Mouse (Mus musculus) hindbrain, embryonic 11.5 days (tissue): ENCODE data around the gene Cdk8. TPM values are rescaled to one million over a fixed set of nuclear protein-coding genes. Genes with fewer than 3 reads are reported as not detected.
A peak's percentile ranks its signal among the peaks of the same experiment; 100 is the strongest.

Experiments
- ATAC-seq: fragments of 200-750 bp; cut with Nextera tagmentation; 2 replicates; pipeline ENCODE4 v1.8.0; 2017; ENCODE audit warnings: mild to moderate bottlenecking, moderate TSS enrichment, moderate library complexity; ENCODE audit not compliant: low FRiP score
- DNase-seq: peaks from one replicate; pipeline ENCODE4 v3.0.0-alpha.2; 2015; ENCODE audit warnings: low spot score
- H3K27ac ChIP-seq: fragments of 300-500 bp; sonication (generic); 2 replicates; pipeline ENCODE4 v1.5.1; 2014; ENCODE audit warnings: mild to moderate bottlenecking, low read depth, low read length
- H3K27me3 ChIP-seq: fragments of 300-500 bp; sonication (generic); 2 replicates; pipeline ENCODE4 v1.6.1; 2014; ENCODE audit warnings: mild to moderate bottlenecking, low read length, moderate library complexity, mixed read lengths; ENCODE audit not compliant: control insufficient read depth, insufficient read depth
- H3K36me3 ChIP-seq: fragments of 300-500 bp; sonication (generic); 2 replicates; pipeline ENCODE4 v1.6.1; 2014; ENCODE audit warnings: mild to moderate bottlenecking, low read length, moderate library complexity, mixed read lengths; ENCODE audit not compliant: control insufficient read depth, insufficient read depth
- H3K4me1 ChIP-seq: fragments of 300-500 bp; sonication (generic); replicated peaks from 2 replicates; pipeline ENCODE4 v1.6.1; 2014; ENCODE audit warnings: low read length, mixed read lengths; ENCODE audit not compliant: control insufficient read depth, insufficient read depth
- H3K4me2 ChIP-seq: fragments of 300-500 bp; sonication (generic); replicated peaks from 2 replicates; pipeline ENCODE4 v1.6.1; 2014; ENCODE audit warnings: mild to moderate bottlenecking, low read depth, low read length
- H3K4me3 ChIP-seq: fragments of 300-500 bp; sonication (generic); 2 replicates; pipeline ENCODE4 v1.5.1; 2014; ENCODE audit warnings: low read depth, low read length
- H3K9ac ChIP-seq: fragments of 300-500 bp; sonication (generic); 2 replicates; pipeline ENCODE4 v1.6.1; 2014; ENCODE audit warnings: low read depth, low read length
- H3K9me3 ChIP-seq: fragments of 300-500 bp; sonication (generic); 2 replicates; pipeline ENCODE4 v1.6.1; 2016; ENCODE audit warnings: low read length; ENCODE audit not compliant: control insufficient read depth
- WGBS: fragments of 180-500 bp; shearing (Covaris S2); extraction: QIAGEN DNeasy Blood & Tissue Kit; methylation state at CpG from one replicate; pipeline ENCODE4 v1.1.7; 2014; 5-methylcytosine and 5-hydroxymethylcytosine counted together
- polyA plus RNA-seq: library from polyadenylated mRNA; unstranded; fragments of >200 nt; fragmentation: Nextera tagmentation; extraction: Ambion mirVana; gene quantifications from 2 replicates; pipeline ENCODE4 v1.2.1, GENCODE M21; 2014

Gene Cdk8
- polyA plus RNA-seq, 1 experiment from 2014 or later: 40.5 TPM

DNA sequence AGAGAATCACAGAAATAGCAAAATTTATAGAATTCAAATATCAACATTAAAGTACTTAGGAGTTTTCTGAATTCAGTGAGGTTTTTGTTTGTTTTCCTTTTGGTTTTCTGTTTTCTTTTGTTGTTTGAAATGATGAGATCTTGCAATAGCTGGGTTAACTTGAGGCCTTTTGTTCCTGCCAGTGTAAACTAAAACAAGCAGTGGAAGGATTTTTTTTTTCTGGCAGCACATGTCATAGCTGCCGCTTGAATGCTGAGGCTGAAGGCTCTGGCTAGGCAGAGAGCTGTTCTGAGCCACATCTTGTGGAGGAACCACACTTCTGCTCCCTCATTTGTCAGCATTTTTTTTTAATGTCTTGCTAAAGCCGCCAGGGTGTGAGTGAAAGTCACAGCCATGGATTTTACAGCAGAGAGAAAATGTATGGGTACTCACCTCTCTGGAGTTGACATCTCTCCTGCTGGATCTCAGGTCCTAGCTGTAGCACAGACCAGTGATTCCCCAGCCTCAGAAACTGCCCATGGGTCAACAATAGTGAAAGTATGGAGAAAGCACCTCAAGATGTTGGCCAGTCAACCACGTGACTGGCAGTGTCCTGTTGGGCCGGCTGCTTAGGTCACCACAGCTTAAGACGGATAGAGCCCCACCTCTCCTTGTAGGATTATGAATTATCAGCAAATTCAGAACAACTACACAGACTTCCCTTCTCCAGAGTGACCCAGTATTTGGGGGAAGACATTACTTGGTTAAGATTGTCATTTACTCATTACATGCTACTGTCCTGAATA, 62.1 kb downstream of the Cdk8 start:
- no peak overlapping the region for H3K4me3 ChIP-seq
- WGBS: 90% methylated on average over 5 of the region's 5 CpGs
- ATAC-seq: no peak

DNA sequence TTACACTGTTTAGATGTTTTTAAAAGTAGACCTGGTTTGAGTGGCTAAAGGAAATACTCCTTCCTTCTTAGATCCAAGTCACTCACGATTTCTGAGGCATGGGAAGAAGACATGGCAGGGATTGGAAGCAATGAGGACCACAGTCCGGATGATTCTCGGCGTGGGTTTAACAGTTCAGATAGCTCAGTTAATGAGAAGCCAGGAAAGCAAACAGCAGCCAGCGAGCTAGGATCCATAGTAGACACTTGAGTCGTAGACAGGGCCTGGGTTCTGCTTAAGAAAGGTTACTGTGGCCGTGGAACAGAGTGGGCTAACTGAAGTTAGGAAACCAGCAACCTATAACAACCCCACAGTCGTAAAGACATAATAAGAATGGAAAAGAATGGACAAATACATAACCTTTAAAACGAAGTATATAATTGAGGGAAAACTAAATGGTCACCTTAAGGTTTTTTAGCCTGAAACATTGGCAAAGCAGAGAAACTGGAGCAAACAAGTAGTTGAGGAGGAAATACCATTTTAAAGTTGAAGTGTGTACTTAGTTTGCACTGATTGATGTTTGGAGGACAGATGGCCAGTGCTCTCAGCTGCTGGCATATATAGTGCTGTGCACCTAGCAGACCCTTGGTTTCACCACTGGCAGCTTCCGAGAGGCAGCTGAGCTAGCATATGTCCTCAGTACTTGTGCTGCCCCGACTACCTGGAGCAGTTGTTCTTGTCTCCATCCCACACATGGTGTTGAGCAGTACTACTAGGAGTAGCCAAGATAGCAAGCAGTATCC, 63.1 kb downstream of the Cdk8 start:
- no peak overlapping the region for H3K4me2 ChIP-seq
- H3K27ac ChIP-seq: no peak overlapping the region
- H3K9ac ChIP-seq: no peak overlapping the region
- 94% methylated on average over 11 of the region's 11 CpGs for WGBS
- H3K4me3 ChIP-seq: no peak overlapping the region
- no peaks in the 10 kb centered on the region for H3K9me3 ChIP-seq
- DNase-seq: no peak
- H3K36me3 ChIP-seq: 0 out of 2 replicates have a peak, but pooled peaks cover 3% of the 10 kb centered on the region
- H3K27me3 ChIP-seq: no peaks in the 10 kb centered on the region
- ATAC-seq: no peak
- H3K4me1 ChIP-seq: no peaks in the 10 kb centered on the region

More for the DNA sequence above, 62.1 kb downstream of the Cdk8 start:
- Histone ChIP-seq H3K4me1 (no peaks in the 10 kb centered on the region), H3K9ac (no peak overlapping the region), H3K27ac (no peak overlapping the region), H3K9me3 (no peaks in the 10 kb centered on the region), H3K4me2 (no peak overlapping the region), H3K27me3 (no peaks in the 10 kb centered on the region), H3K36me3 (0 out of 2 replicates have a peak, but pooled peaks cover 3% of the 10 kb centered on the region)
- DNase-seq: no peak

DNA sequence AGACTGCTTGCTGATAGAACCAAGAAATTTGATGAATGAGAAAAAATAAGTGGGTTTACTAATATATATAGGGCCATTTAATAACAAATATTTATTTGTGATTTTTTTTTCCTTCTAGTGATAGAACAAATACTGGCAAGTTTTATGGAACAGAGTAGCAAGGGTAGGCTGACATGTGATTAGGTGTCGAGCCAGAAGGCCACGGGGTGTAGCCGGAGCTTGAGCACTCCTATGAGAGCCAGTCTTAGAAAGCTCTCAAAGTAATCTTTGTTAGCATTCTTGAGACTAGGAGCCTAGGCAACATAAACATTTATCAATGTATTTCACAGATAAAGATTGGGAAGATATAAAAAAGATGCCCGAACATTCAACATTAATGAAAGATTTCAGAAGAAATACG, 63.8 kb downstream of the Cdk8 start:
- H3K9me3 ChIP-seq: no peaks in the 10 kb centered on the region
- H3K4me3 ChIP-seq: no peak overlapping the region
- no peaks in the 10 kb centered on the region for H3K4me1 ChIP-seq
- ATAC-seq (no peak), DNase-seq (no peak)
- H3K4me2 ChIP-seq: no peak overlapping the region
- no peaks in the 10 kb centered on the region for H3K27me3 ChIP-seq
- H3K9ac ChIP-seq: no peak overlapping the region
- WGBS: 94% methylated on average over 5 of the region's 5 CpGs
- 0 out of 2 replicates have a peak, but pooled peaks cover 3% of the 10 kb centered on the region for H3K36me3 ChIP-seq
- no peak overlapping the region for H3K27ac ChIP-seq

DNA sequence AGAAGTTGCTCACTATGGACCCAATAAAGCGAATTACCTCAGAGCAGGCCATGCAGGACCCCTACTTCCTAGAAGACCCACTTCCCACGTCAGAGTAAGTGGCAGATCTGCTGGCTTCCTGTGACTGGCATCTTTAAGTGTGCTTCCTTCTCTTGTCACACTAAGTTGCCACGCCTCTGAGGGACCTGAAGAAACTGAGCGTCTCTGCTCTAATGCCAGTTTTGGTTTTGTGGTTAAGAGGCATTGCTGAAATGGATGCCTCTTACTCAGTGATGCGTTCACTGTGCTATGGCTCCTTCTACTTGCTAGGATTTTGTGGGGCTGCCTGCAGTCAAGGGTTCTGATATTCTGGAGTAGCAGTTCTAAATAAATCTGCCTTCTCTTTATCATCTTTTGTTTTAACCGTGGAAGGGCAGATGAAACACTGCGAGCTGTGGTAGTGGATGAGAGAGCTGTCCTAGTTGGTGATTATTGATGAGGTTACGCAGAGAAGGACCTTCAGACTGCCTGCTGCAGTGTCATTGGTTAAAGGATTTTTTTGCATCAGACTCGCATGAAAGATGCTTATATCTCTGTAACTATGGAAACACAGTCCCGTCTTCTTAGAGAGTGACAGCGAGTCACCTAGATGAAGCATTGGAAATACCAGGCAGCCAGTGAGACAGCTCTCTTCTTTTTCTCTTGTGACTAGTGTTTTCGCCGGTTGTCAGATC, 67.9 kb downstream of the Cdk8 start:
- WGBS: 93% methylated on average over 13 of the region's 13 CpGs
- Histone ChIP-seq H3K9ac (no peak overlapping the region), H3K4me3 (no peak overlapping the region), H3K36me3 (0 out of 2 replicates have a peak, but pooled peaks cover 3% of the 10 kb centered on the region), H3K4me1 (no peaks in the 10 kb centered on the region), H3K4me2 (no peak overlapping the region), H3K9me3 (no peaks in the 10 kb centered on the region), H3K27me3 (no peaks in the 10 kb centered on the region), H3K27ac (no peak overlapping the region)
- no peak for DNase-seq
- ATAC-seq: no peak

DNA sequence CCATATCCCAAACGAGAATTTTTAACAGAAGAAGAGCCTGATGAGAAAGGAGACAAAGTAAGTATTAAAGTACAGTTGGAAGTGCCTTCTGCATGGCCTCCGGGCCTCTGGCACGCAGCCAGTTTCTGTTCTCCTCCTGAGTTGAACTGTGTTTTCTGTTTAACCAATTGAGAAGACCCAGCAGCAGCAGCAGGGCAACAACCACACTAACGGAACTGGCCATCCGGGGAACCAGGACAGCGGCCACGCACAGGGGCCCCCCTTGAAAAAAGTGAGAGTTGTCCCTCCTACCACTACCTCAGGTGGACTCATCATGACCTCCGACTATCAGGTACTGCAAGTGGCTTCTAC, 68.5 kb downstream of the Cdk8 start:
- WGBS: 91% methylated on average over 8 of the region's 8 CpGs
- H3K4me1 ChIP-seq: no peaks in the 10 kb centered on the region
- no peak overlapping the region for H3K27ac ChIP-seq
- H3K27me3 ChIP-seq: no peaks in the 10 kb centered on the region
- no peak overlapping the region for H3K4me2 ChIP-seq
- H3K9me3 ChIP-seq: no peaks in the 10 kb centered on the region
- no peak overlapping the region for H3K4me3 ChIP-seq
- DNase-seq (no peak), ATAC-seq (no peak)
- no peak overlapping the region for H3K9ac ChIP-seq
- H3K36me3 ChIP-seq: 0 out of 2 replicates have a peak, but pooled peaks cover 3% of the 10 kb centered on the region

DNA sequence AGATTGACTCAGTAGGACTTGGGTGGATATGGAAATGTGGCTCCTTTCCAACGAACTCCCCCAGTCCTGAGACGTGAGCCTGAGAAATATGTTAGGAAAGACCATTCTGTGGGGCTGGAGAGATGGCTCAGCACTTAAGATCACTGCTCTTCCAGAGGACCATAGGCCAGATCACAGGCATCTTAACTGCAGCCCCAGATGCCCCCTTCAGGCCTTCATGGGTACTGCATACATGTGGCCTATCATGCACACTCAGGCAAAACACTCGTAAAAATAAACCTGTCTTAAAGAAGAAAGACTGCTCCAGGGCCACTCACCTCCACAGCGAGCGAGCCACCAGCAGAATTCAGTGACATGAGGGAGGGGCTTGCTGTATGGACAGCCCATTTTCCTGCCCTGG, 72.4 kb downstream of the Cdk8 start:
- no peaks in the 10 kb centered on the region for H3K27me3 ChIP-seq
- no peak overlapping the region for H3K4me2 ChIP-seq
- ATAC-seq: peak; percentile 36; the same call in 1 of the 2 replicates
- no peaks in the 10 kb centered on the region for H3K9me3 ChIP-seq
- no peak overlapping the region for H3K4me3 ChIP-seq
- WGBS: 90% methylated on average over 5 of the region's 5 CpGs
- H3K36me3 ChIP-seq: no peaks in the 10 kb centered on the region
- no peaks in the 10 kb centered on the region for H3K4me1 ChIP-seq
- H3K27ac ChIP-seq: no peak overlapping the region
- H3K9ac ChIP-seq: no peak overlapping the region
- DNase-seq: peak; percentile 67

DNA sequence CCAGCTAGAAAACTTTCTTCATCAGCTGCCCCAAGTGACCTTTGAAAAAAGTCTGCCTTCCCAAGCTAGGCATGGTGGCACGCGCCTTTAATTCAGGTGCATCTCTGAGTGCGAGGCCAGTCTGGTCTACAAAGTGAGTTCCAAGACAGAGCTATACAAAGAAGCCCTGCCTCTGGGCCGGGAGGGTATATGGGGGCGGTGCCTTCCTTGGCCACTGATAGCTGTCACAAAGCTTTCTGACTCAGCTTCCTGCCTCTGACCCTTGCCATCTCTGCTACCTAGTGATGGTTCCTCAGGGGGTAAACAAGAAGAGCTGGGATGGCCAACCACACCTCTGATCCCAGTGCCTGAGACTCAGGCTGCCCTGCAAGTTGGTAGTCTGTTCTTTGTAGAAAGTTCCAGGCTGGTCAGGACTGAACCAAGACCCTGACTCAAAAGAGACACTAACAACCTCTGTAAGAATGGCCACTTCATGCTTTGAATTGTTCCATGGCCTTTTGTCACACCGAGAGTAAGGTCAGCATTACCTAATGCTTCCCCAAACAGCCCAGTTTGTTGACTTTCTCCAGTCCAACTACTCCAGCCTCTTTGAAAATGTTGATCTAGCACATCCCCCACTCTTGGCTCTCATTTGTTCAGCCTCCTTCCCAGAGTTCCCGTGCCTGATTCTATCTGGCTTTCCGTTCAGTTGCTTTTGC, 76.2 kb downstream of the Cdk8 start:
- 85% methylated on average over 8 of the region's 8 CpGs for WGBS
- no peaks in the 10 kb centered on the region for H3K27me3 ChIP-seq

DNA sequence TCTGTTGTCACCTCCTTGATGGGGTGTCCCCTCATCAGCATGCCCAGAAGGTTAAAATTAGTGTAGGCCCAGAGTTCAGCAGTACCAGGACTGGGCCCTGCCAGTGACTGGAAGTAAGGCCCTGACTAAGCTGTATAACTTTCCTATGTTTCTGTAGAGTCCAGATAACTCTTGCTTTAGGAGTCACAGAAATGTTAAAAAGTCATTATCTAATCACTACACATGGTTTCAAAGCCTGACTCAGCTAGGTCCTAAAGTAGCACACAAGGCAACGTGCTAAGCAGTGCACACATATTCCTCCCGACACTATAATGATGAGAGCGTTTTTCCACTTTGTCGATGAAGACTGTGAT, 76.7 kb downstream of the Cdk8 start:
- no peak for DNase-seq
- Histone ChIP-seq H3K36me3 (no peaks in the 10 kb centered on the region), H3K27me3 (no peaks in the 10 kb centered on the region), H3K4me3 (no peak overlapping the region), H3K4me1 (no peaks in the 10 kb centered on the region), H3K4me2 (no peak overlapping the region), H3K27ac (no peak overlapping the region), H3K9me3 (no peaks in the 10 kb centered on the region), H3K9ac (no peak overlapping the region)
- over 99% methylated on average over 4 of the region's 4 CpGs for WGBS
- no peak for ATAC-seq

More for the DNA sequence above, 76.2 kb downstream of the Cdk8 start:
- no peaks in the 10 kb centered on the region for H3K4me1 ChIP-seq
- DNase-seq (no peak), ATAC-seq (no peak)
- H3K27ac ChIP-seq: no peak overlapping the region
- H3K36me3 ChIP-seq: no peaks in the 10 kb centered on the region
- no peaks in the 10 kb centered on the region for H3K9me3 ChIP-seq
- no peak overlapping the region for H3K4me2 ChIP-seq
- no peak overlapping the region for H3K9ac ChIP-seq
- no peak overlapping the region for H3K4me3 ChIP-seq
